Mouse (Mus musculus) layer of hippocampus, postnatal 36 days (tissue): ENCODE data around the gene Ccdc158. TPM values are rescaled to one million over a fixed set of nuclear protein-coding genes. Genes with fewer than 3 reads are reported as not detected.

Source experiments
- DNase-seq, 2 experiments: peaks; one replicate each; pipeline ENCODE4 v3.0.0; 2022
- total RNA-seq, 2 experiments: library from RNA; stranded (reverse); gene quantifications; 2 replicates each; pipeline ENCODE4 v1.2.3; 2021

Gene Ccdc158
- total RNA-seq, 2 experiments from 2014 or later: 0.30 to 1.4 TPM

DNA sequence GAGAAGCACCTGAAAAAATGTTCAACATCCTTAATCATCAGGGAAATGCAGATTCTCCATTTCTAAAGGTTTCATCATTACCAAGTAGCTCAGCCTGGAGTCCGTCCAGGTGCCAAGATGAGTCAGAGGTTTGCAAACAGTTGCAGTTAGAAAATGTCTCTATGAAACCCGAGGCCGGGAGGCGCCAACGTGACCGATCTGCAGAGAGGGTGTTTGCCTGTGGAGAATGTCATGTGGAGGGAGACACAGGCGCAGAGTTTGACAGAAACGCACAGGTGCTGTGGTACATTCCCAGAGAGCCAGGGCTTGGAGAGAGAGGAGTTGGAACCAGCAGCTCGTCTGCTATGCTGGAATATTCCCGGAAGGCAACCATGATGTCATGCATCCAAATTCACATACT, 76.0 kb downstream of the Ccdc158 start:
- no peak for DNase-seq

DNA sequence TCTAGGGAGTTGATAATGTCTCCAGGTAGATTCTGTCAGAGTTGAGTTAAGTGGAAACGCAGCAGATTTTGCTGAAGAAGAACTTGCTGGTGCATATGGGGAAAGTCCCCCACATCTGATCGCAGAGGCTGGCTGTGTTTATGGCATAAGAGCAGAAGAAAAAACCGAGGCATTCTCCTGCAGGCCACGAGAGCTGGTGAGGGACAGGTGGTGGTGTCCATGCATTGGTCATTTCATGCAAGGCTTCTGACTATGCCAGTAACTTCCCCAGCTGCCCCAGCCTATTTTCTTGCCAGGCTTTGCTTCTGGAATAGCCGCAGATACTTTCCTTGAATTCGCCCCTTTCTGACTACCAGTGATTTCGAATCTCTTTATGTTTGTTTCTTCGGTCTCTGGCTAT, 78.2 kb downstream of the Ccdc158 start:
- no peak for DNase-seq

DNA sequence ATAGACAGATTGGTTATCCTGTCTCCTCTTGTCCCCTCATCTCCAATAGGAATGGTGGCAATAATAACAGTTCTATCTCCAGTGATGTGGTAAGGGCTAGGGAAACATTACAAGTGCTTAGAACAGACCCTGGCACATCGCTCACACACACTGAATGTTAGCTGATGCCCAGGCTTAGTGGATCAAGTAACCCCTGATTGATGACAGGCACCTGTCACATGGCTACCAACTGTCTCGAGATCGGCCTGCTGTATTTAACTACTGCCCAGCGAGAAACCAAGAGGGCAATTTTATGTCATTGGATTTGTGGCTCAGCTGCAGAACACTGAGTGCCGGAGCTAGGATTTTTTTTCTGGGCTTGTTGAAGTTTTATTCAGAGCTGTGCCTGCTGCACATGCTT, 80.0 kb downstream of the Ccdc158 start:
- DNase-seq: no peak

DNA sequence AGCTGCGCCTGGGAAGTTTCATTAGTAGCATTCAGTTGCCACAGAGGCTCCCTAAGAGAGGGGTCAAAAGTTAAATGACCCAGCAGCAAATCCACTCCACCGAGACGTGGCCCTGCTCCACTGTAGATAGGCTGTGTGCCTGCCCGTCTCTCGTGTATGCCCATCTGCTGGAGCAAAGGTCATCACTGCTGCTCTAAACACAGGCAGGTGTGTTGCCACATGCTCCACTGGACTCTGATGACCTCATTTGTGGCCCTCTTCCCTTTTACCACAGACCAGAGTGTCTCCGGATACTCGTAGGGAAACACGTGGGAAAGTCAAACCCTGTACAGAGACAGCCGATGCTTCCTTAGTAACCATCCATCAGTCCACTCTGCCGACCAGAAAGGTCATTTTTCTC, 89.1 kb downstream of the Ccdc158 start:
- no peak for DNase-seq

DNA sequence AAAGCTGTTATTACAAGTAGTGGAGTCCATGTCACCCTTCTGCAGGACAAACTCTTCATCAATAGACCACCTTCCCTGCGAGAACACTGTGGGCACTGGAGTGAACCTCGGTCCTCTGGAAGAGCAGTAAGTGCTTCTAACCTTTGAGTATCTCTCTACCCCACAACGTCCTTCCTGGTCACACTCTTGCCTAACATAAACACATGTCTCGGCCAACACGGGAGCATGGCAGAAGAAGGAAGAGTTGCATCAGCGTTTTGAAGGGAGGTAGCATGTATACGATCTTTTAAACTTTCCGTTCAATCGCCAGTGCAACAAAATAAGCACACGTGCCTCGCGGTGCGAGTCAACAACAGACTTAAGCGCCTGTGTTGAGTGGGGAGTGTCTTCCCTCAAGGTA, 95.5 kb downstream of the Ccdc158 start:
- no peak for DNase-seq

DNA sequence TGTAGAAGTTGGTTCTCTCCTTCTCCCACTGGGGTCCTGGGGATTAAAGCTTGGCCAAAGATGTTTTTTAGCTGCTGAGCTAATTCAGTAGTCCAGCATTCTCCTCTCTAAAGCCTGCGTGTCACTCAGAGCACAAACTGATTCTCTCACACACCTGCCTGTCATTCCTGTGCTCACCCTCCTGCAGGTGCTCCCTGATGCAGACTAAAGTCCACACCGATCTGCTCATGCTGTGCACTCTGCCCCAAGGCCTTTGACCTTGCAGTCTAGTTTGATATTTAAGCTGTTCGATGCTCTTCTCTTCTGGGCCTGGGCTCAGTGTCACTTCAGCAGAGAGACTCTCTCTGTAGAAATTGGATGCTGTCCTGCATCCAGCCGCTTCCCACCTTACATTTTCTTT, 103.8 kb downstream of the Ccdc158 start:
- no peak for DNase-seq

DNA sequence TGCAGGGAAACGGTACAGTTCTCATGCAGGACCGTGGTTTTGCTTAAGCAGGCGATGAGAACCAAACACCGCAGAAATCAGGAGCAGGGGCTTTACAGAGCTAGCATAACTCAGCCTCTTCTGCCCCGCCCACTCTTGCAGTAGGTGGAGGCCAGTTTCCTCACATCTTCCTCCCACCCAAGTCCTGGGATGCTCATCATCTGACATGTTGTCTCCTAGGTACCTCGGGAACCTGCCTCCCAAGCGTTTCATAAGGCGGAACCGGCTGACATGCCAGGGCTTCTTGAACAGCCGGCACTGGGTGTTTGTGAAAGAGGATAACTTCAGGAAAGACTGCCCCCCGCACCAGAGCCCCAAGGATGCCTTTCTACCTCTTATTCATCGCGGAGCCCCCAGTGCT, 113.1 kb downstream of the Ccdc158 start:
- DNase-seq: no peak

DNA sequence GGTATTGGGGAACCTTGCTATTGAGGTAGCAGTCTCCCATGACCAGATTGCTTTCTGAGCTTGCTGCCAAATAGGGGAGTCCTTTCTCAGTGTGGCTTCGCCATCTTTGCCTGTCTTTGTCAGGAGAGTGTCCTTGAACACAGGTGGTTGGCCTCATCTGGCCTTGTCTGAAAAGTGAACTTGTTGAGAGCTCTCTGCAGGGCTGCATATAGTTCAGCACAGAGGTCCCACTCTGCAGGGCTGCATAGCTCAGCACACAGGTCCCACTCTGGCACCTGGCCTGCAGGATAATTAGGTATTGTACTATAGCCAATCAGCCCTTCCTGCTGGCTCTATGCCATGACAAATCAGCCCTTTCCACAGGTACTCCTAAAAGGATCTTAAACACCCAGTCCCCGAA, 114.9 kb downstream of the Ccdc158 start:
- DNase-seq: no peak

Other genes starting within 250 kb of the Ccdc158 start
- gene Nup54, start 240.1 kb downstream of the Ccdc158 start, total RNA-seq: 10 to 100 TPM; 31.3 to 34.4 TPM
- gene Scarb2, start 168.4 kb downstream of the Ccdc158 start, total RNA-seq: 10 to 100 TPM; 88.8 to 90.7 TPM
- gene Fam47e, start 120.2 kb downstream of the Ccdc158 start, total RNA-seq: under 1 TPM in 1 of 2 experiments, not detected in 1; 0.30 TPM
- gene Stbd1, start 72.2 kb downstream of the Ccdc158 start, total RNA-seq: 1 to 10 TPM; 3.2 to 3.5 TPM
- 1 to 10 TPM; 2.1 to 2.5 TPM for gene Shroom3, start 8.2 kb upstream of the Ccdc158 start, total RNA-seq